Comparison of ENCODE assay signal across 36 mouse cellular contexts in genomic region chr19:7078271-7078670, GRCm38 (mm10). TPM values are rescaled to one million over a fixed set of nuclear protein-coding genes. Genes with fewer than 3 reads are reported as not detected.
"Had no signal": no experiment of that assay in that cellular context is flagged by ENCODE, and none has a peak within 500 bp of the region (broad histone marks: within the 10 kb centered on the region; RNA-seq: fewer than 3 reads in every experiment).

No protein-coding gene starts in this region.

- H3K4me3 ChIP-seq: limb, embryonic 10.5 days; limb, embryonic 12.5 days; limb, embryonic 13.5 days; limb, embryonic 15.5 days; liver, embryonic 12.5 days; liver, embryonic 13.5 days; liver, embryonic 15.5 days; lung, embryonic 15.5 days; megakaryocyte, embryonic 14.5 days; midbrain, embryonic 10.5 days; midbrain, embryonic 12.5 days; midbrain, embryonic 13.5 days; midbrain, embryonic 15.5 days; myocyte; neural tube, embryonic 12.5 days; neural tube, embryonic 13.5 days had no signal

- H3K4me1 ChIP-seq: liver, embryonic 12.5 days; liver, embryonic 15.5 days; lung, embryonic 15.5 days had no signal

- H3K9ac ChIP-seq: limb, embryonic 15.5 days; liver, embryonic 12.5 days; liver, embryonic 13.5 days; liver, embryonic 14.5 days; liver, embryonic 15.5 days; liver, postnatal 0 days; lung, embryonic 14.5 days; lung, embryonic 15.5 days; midbrain, embryonic 12.5 days; midbrain, embryonic 13.5 days; midbrain, embryonic 15.5 days; neural tube, embryonic 12.5 days; neural tube, embryonic 13.5 days had no signal

- H3K36me3 ChIP-seq: limb, embryonic 10.5 days; limb, embryonic 12.5 days; limb, embryonic 13.5 days; limb, embryonic 15.5 days; liver, embryonic 12.5 days; liver, embryonic 13.5 days; liver, embryonic 15.5 days; lung, embryonic 15.5 days; midbrain, embryonic 10.5 days; midbrain, embryonic 12.5 days; midbrain, embryonic 13.5 days; midbrain, embryonic 15.5 days; neural tube, embryonic 12.5 days; neural tube, embryonic 13.5 days had no signal

- H3K27ac ChIP-seq: limb, embryonic 12.5 days; limb, embryonic 13.5 days; limb, embryonic 15.5 days; liver, embryonic 12.5 days; liver, embryonic 13.5 days; liver, embryonic 14.5 days; liver, embryonic 15.5 days; lung, embryonic 15.5 days; macrophage; midbrain, embryonic 12.5 days; midbrain, embryonic 13.5 days; midbrain, embryonic 15.5 days; neural tube, embryonic 12.5 days had no signal

- ATAC-seq: liver, embryonic 12.5 days; liver, postnatal 0 days; lung, postnatal 0 days; midbrain, embryonic 13.5 days; midbrain, embryonic 15.5 days; midbrain, embryonic 16.5 days had no signal

- DNase-seq: left cerebral cortex, postnatal 4 days; liver; liver, embryonic 13.5 days; liver, postnatal 0 days; lung, adult 18-20 months; lung, adult 2 months; lung, embryonic 14.5 days; lung, postnatal 10 days; lung, postnatal 14 days; lung, postnatal 36 days; lung, postnatal 4 days had no signal

- H3K9me3 ChIP-seq: limb, embryonic 10.5 days; limb, embryonic 12.5 days; limb, embryonic 13.5 days; limb, embryonic 15.5 days; liver, embryonic 12.5 days; liver, embryonic 13.5 days; liver, embryonic 15.5 days; lung, embryonic 15.5 days; megakaryocyte, embryonic 14.5 days; midbrain, embryonic 10.5 days; midbrain, embryonic 12.5 days; midbrain, embryonic 13.5 days; midbrain, embryonic 15.5 days; neural tube, embryonic 12.5 days; neural tube, embryonic 13.5 days had no signal

- H3K4me2 ChIP-seq: limb, embryonic 12.5 days; limb, embryonic 13.5 days; limb, embryonic 15.5 days; liver, embryonic 11.5 days; liver, embryonic 12.5 days; liver, embryonic 13.5 days; liver, embryonic 15.5 days; lung, embryonic 14.5 days; lung, embryonic 15.5 days; midbrain, embryonic 11.5 days; midbrain, embryonic 12.5 days; midbrain, embryonic 13.5 days; midbrain, embryonic 15.5 days; neural tube, embryonic 12.5 days; neural tube, embryonic 13.5 days had no signal

RNA-seq across cellular contexts. Expression of gene Macrod1, which starts 21.7 kb away (rescaled TPM):
- total RNA-seq: monocyte, adult 5-6 weeks had no signal

RNA-seq across cellular contexts. Expression of gene Flrt1, which starts 27.3 kb away (rescaled TPM):
- total RNA-seq: megakaryocyte progenitor cell, adult 5-6 weeks; megakaryocyte, adult 5-6 weeks; megakaryocyte-erythroid progenitor cell, adult 5-6 weeks had no signal
- polyA plus RNA-seq: macrophage had no signal
